Mouse (Mus musculus): ENCODE results near the gene 9530053A07Rik.

DNA sequence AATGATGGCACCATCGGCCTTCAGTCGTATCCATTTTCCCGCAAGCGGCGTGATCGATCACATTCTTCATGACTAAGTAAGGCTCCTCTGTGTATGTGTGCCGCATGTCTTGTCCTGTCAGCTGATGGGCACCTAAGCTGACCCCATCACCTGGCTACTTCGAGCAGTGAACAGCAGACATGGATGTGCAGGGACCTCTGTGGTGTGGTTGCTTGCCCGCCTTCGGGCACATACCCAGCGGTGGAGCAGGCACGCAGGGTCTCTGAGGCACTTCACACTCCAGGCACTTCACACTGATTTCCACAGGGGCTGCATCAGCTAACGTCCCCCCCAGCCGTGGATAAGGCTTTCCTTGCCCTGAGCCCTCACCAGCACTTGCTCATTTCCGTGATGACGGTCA lies 30.2 kb upstream of the 9530053A07Rik start:
- no peak for TF ChIP-seq CTCF (IDR thresholded peaks at IDR 0.05; ENCODE audit: control insufficient read depth, insufficient read depth, insufficient replicate concordance, low read depth, low read length)
- TF ChIP-seq POLR2A (IDR thresholded peaks at IDR 0.05; ENCODE audit: control insufficient read depth, low read depth, low read length) = no peak

All from testis, adult 2 months (tissue).